7 mouse cellular contexts compared by ENCODE assay signal in genomic region chr3:31095491-31096154, GRCm38 (mm10). TPM values are rescaled to one million over a fixed set of nuclear protein-coding genes. Genes with fewer than 3 reads are reported as not detected.
DNase-seq lines count a peak whose midpoint lies in the region; ATAC-seq and TF ChIP-seq lines count a peak whose summit lies in the region.

No protein-coding gene starts in this region.

- intact Hi-C loops in gastrocnemius, postnatal 14 days (cut with DNase I; ENCODE audit: low total_unique reads), result no loop called here
- intact Hi-C loops in left cerebral cortex, postnatal 36 days (cut with DNase I), result loop anchor here (10.0 kb wide), 1 partner anchor 501 kb away; the partner anchor contains the start of gene Actrt3

- peak; percentile 32 for ATAC-seq in Patski
- peak; percentile 25 for ATAC-seq in inflammation-experienced regulatory T-cells, adult 6 months
- 0 out of 2 replicates have a peak, but pooled peaks have one; percentile 5 for ATAC-seq in megakaryocyte-erythroid progenitor cell, adult 5-6 weeks (replicated peaks; ENCODE audit: low FRiP score, low TSS enrichment, poor library complexity, severe bottlenecking)

- no peak for TF ChIP-seq CTCF in Patski (IDR thresholded peaks at IDR 0.05)

- H3K27me3 ChIP-seq in Patski, result no peaks in the 10 kb centered on the region

- in situ Hi-C loops in Patski (cut with MboI; ENCODE audit: low pct_unique_long_range_greater_than_20kb), result no loop called here

- CTCF ChIA-PET in Patski (lab: Charles Lee), result interaction anchor here (8.1 kb wide), 1 partner anchor 17 kb away, joined by 87 read pairs; no protein-coding TSS in a partner anchor

- POLR2A ChIA-PET in Patski (lab: Charles Lee), result interaction anchor here (0.6 to 1.5 kb wide), 3 partner anchors 12 to 40 kb away, joined by 3 to 5 read pairs (median 3); no protein-coding TSS in a partner anchor

- no peak for DNase-seq in Patski (ENCODE audit: low read depth, low spot score)
- peak; percentile 57 to 64 for DNase-seq in cerebellum, postnatal 14 days
- DNase-seq in gastrocnemius, postnatal 14 days, result peak; percentile 42
- DNase-seq in left cerebral cortex, postnatal 36 days (ENCODE audit: low spot score in 2 of 2), result peak; percentile 41 to 51
- DNase-seq in skeletal muscle tissue, adult 2 months (ENCODE audit: low read depth, low spot score), result peak; percentile 24

RNA-seq across cellular contexts. Expression of gene Skil, which starts 0.8 kb away (rescaled TPM):
- 30.0 TPM for polyA plus RNA-seq in Patski (2021)
- 10 to 100 TPM; 12.7 TPM for total RNA-seq in gastrocnemius, postnatal 14 days (2021)
- 10 to 100 TPM; 29.8 to 63.7 (median 62.7) TPM for polyA plus RNA-seq in inflammation-experienced regulatory T-cells, adult 6 months (2017; shearing (Covaris generic))
- total RNA-seq in left cerebral cortex, postnatal 36 days (2021), result 10 to 100 TPM; 59.6 to 59.7 TPM
- total RNA-seq in megakaryocyte-erythroid progenitor cell, adult 5-6 weeks (2014; fragmentation: Nextera tagmentation), result 5.3 and 6.1 TPM in 2 replicates
- total RNA-seq in megakaryocyte-erythroid progenitor cell, adult 5-6 weeks (2017), result 24.1 and 26.9 TPM in 2 replicates

RNA-seq across cellular contexts. Expression of gene Cldn11, which starts 54.1 kb away (rescaled TPM):
- polyA plus RNA-seq in Patski (2021), result not detected
- under 1 TPM; 0.58 to 0.78 TPM for total RNA-seq in gastrocnemius, postnatal 14 days (2021)
- not detected for polyA plus RNA-seq in inflammation-experienced regulatory T-cells, adult 6 months (2017; shearing (Covaris generic))
- 100 to 1,000 TPM; 132 to 218 TPM for total RNA-seq in left cerebral cortex, postnatal 36 days (2021)
- total RNA-seq in megakaryocyte-erythroid progenitor cell, adult 5-6 weeks (2014; fragmentation: Nextera tagmentation), result not detected in 2 replicates
- total RNA-seq in megakaryocyte-erythroid progenitor cell, adult 5-6 weeks (2017), result not detected in 2 replicates

Comparison
In these comparisons a context has a peak if more than half of its experiments do, and no peak if none do; other contexts are left out.
1. RNA of gene Cldn11, which starts 54.1 kb away (total RNA-seq): 132 to 218 TPM in left cerebral cortex, postnatal 36 days; 0.58 to 0.78 TPM in gastrocnemius, postnatal 14 days and not detected in megakaryocyte-erythroid progenitor cell, adult 5-6 weeks; every median in the first group is over 10 times any median in the second.
2. Peak in every context shown above with its lines, with median percentiles within 50 percentile points of each other: ATAC-seq.